Mouse (Mus musculus) megakaryocyte, embryonic 14.5 days (primary cell): ENCODE results near the gene Cass4. TPM values are rescaled to one million over a fixed set of nuclear protein-coding genes. Genes with fewer than 3 reads are reported as not detected.

Source experiments
- H3K27me3 ChIP-seq: replicated peaks from 2 replicates; pipeline ENCODE3; 2012; ENCODE audit warnings: inconsistent platforms
- H3K36me3 ChIP-seq: replicated peaks from 2 replicates; pipeline ENCODE3; 2012; ENCODE audit warnings: low read length, inconsistent platforms, mixed read lengths
- H3K4me1 ChIP-seq: 2 replicates; pipeline ENCODE4 v1.6.1; 2012; ENCODE audit warnings: inconsistent platforms
- H3K4me3 ChIP-seq: replicated peaks from 2 replicates; pipeline ENCODE3; 2012; ENCODE audit warnings: moderate library complexity, mild to moderate bottlenecking, inconsistent platforms
- H3K9me3 ChIP-seq: 2 replicates; pipeline ENCODE4 v1.6.1; 2012; ENCODE audit warnings: inconsistent platforms
- FLI1 ChIP-seq: IDR thresholded peaks from 2 replicates; pipeline ENCODE4 v1.6.1; 2012; ENCODE audit warnings: low read length, inconsistent platforms, mixed read lengths
- GATA1 ChIP-seq: IDR thresholded peaks from 3 replicates; pipeline ENCODE4 v1.6.1; 2012; ENCODE audit warnings: mixed read lengths, low read length, inconsistent platforms, borderline replicate concordance
- polyA plus RNA-seq: library from polyadenylated mRNA; stranded (reverse); fragments of >175 nt; gene quantifications from 2 replicates; pipeline ENCODE4 v1.2.3, GENCODE M21; 2012; ENCODE audit warnings: low replicate concordance; ENCODE audit not compliant: insufficient read depth

Gene Cass4
- polyA plus RNA-seq, 1 experiment, result 5.9 TPM

DNA sequence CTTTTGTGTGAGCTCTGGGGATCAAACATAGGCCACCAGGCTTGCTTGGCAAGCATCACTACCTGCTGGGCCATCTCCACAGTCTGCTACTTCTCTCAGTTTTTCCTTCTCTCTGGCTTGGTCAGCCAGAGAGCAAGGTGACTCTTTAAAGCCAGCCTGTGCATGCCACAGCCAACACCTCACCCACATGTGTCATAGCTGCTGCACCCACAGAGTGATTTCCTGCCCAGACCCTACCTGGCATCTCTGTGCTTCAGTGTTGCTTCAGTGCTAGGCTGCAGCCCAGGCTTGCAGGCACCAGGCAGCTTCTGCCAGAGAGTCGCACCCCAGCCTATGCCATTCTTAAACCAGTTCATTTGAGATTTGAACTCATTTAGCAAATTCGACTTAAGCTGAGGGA is 13.9 kb downstream of the Cass4 start:
- Histone ChIP-seq H3K27me3 (no peaks in the 10 kb centered on the region), H3K36me3 (peaks cover 79% of the 10 kb centered on the region), H3K4me1 (peaks cover 99% of the 10 kb centered on the region), H3K9me3 (no peaks in the 10 kb centered on the region), H3K4me3 (peak overlapping the region; percentile 48)
- TF ChIP-seq GATA1 (no peak), FLI1 (no peak)

DNA sequence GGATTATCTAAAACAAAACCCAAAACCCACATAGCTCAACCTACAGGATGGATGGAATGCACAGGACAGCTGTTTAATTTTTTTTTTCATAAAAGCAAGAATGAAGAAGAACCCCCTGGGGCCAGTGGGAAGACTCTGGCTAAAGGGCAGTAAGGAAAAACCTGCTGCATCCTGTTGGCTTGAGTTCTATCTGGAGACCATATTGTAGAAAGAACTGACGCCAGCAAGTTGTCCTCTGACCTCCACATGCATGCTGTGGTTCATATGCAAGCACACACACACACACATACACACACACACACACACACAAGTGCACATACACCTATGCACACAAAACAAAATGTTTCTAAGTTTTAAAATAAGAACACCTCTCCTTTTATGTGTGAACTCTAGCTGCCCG is 17.1 kb downstream of the Cass4 start:
- no peaks in the 10 kb centered on the region for H3K9me3 ChIP-seq
- peaks cover 97% of the 10 kb centered on the region for H3K4me1 ChIP-seq
- H3K27me3 ChIP-seq, result no peaks in the 10 kb centered on the region
- H3K36me3 ChIP-seq, result peaks cover 64% of the 10 kb centered on the region
- TF ChIP-seq GATA1 (no peak), FLI1 (no peak)
- H3K4me3 ChIP-seq, result peak overlapping the region; percentile 76

DNA sequence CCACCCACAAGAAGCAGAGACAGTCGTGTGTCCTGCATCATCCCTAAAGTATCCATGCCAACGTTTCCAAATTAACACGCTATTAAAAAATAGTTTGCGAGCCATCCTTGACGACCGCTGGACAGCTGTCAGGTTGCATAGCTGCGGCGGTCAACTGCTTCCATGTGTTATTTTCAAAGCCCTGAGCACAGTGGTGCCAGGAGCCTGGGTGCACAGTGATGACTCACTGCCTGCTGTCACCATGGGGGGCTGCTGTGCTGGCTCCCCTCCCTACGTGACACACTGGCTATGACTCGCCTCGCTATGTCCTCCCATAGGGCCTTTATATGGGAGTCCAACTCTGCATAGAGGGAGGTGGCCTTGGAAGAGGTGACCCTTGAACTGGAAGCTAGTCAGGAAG is 17.5 kb downstream of the Cass4 start:
- Histone ChIP-seq H3K9me3 (no peaks in the 10 kb centered on the region), H3K4me3 (peak overlapping the region; percentile 76), H3K36me3 (peaks cover 64% of the 10 kb centered on the region), H3K27me3 (no peaks in the 10 kb centered on the region), H3K4me1 (peaks cover 97% of the 10 kb centered on the region)
- no peak for TF ChIP-seq GATA1
- no peak for TF ChIP-seq FLI1

DNA sequence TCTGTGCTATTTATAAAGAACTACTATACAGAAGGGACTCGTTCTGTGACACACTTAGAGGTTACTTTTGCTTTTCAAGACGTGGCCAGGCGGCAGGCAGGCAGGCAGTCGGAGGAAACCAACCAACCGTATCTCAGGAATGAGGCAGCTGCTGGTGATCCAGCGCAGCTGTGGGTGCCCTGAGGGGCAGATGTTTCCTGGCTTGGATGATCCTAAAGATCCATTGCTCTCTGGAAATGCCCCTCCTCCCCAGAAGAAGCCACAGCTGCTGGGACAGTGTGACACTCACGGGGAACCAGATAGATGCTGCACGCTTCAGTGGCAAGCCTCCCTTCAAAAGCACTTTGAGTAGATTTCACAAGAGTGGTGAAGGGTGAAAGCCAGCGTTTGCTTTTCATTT is 18.9 kb downstream of the Cass4 start:
- Histone ChIP-seq H3K27me3 (no peaks in the 10 kb centered on the region), H3K9me3 (no peaks in the 10 kb centered on the region), H3K36me3 (peaks cover 69% of the 10 kb centered on the region), H3K4me3 (peak overlapping the region; percentile 83), H3K4me1 (peaks cover 97% of the 10 kb centered on the region)
- TF ChIP-seq FLI1 (peak; percentile 39; the same call in 1 of the 2 replicates), GATA1 (peak; percentile 63; the same call in 1 of the 3 replicates)

DNA sequence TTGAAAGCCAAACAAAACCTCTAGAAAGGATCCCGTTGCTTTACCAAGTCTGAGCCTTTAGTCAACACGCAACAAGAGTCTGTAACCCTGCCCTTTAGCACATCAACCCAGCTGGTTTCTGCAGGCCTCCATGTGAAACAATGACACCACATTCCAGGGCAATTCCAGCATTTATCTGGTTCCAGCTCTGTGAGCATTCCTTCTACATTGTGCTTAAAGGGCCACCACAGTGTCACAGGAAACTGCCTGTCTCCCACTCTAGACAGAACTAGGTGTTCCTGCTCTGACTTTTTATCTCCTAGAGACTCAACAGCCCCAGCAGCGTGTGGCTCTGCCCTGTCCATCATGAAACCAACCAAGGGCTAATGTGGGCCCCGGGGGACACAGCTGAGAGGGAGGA is 19.7 kb downstream of the Cass4 start:
- TF ChIP-seq GATA1 (no peak), FLI1 (no peak)
- Histone ChIP-seq H3K36me3 (peaks cover 69% of the 10 kb centered on the region), H3K27me3 (no peaks in the 10 kb centered on the region), H3K4me1 (peaks cover 97% of the 10 kb centered on the region), H3K9me3 (no peaks in the 10 kb centered on the region), H3K4me3 (peak overlapping the region; percentile 83)

DNA sequence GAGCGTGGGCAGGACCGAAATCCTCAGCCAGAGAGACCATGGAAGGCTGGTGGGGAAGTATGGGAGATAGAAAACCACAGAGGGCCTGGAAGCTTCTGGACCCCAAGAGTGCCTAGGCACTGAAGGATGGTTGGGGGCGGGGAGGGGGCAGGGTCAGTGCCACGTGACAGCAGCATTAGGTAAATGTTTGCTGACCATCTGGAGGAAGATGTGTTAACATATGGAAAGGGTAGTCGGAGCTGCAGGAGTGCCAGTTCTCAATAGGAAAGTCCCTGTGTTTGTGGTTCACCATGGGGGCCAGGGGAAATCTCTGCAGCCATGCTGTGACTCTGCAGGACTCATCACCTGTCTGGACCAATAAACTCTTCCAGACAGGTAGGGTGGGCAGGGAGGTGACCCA is 20.3 kb downstream of the Cass4 start:
- Histone ChIP-seq H3K27me3 (no peaks in the 10 kb centered on the region), H3K36me3 (peaks cover 69% of the 10 kb centered on the region), H3K9me3 (no peaks in the 10 kb centered on the region), H3K4me3 (peak overlapping the region; percentile 83), H3K4me1 (peaks cover 97% of the 10 kb centered on the region)
- no peak for TF ChIP-seq GATA1
- TF ChIP-seq FLI1, result no peak

DNA sequence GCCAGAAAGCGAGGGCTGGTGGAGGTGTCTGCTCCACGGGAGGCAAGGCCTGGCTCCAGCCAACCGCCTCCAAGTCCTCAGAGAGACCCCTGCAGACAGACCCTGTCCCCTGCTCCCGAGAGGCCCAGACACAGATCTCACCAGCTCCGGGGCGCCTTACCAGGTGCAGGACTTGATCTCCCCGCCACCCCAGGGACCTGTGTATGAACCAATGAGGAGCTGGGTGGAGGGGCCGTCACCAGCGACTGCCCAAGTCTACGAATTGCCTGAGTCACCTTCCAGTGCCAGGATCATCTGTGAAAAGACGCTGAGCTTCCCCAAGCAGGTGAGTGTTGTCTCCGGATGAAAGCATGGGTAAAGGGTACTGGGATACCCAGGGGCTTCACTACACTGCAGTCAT is 22.6 kb downstream of the Cass4 start:
- H3K27me3 ChIP-seq, result no peaks in the 10 kb centered on the region
- H3K4me3 ChIP-seq, result no peak overlapping the region
- TF ChIP-seq GATA1 (no peak), FLI1 (no peak)
- peaks cover 74% of the 10 kb centered on the region for H3K36me3 ChIP-seq
- peaks cover 92% of the 10 kb centered on the region for H3K4me1 ChIP-seq
- H3K9me3 ChIP-seq, result no peaks in the 10 kb centered on the region

DNA sequence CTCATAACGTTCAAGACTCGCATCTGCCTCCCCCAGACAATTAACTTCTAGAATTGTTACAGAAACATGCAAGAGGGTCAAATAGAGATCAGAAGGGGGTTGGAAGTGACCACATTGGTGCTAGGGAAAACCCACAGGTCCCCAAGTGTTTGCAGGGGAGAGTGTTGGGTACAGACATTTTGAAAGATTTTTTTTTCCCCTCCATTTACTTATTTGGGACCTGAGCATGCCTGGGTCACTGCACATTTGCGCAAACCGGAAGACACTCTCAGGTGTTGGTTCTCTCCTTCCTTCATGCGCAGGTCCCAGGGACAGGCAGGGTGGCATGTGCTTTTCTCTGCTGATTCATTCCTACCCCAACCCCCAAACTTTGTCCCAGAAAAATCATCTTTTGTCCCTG is 23.3 kb downstream of the Cass4 start:
- H3K36me3 ChIP-seq, result peaks cover 77% of the 10 kb centered on the region
- no peak overlapping the region for H3K4me3 ChIP-seq
- TF ChIP-seq GATA1 (no peak), FLI1 (no peak)
- H3K9me3 ChIP-seq, result no peaks in the 10 kb centered on the region
- no peaks in the 10 kb centered on the region for H3K27me3 ChIP-seq
- peaks cover 89% of the 10 kb centered on the region for H3K4me1 ChIP-seq

DNA sequence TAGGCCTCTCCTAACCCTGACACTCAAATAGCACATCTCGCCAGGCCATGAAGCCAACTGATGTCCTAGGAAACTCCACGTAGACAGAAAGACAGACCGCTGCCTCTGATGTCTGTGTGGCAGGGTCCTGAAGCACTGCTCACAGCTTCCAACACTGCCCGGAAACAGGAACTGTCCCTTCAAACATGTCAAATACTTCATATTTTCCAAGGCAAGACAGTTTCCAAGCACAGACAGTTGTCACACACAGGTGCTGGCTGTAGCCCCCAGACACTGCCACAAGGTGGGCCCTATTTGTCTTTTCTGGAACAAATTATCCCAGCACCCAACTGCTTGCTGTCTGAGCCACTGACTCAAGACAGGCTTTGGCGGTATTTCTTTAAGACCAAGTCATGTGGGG is 24.6 kb downstream of the Cass4 start:
- Histone ChIP-seq H3K27me3 (no peaks in the 10 kb centered on the region), H3K4me1 (peaks cover 89% of the 10 kb centered on the region), H3K4me3 (no peak overlapping the region), H3K36me3 (peaks cover 89% of the 10 kb centered on the region), H3K9me3 (no peaks in the 10 kb centered on the region)
- TF ChIP-seq GATA1 (no peak), FLI1 (no peak)

DNA sequence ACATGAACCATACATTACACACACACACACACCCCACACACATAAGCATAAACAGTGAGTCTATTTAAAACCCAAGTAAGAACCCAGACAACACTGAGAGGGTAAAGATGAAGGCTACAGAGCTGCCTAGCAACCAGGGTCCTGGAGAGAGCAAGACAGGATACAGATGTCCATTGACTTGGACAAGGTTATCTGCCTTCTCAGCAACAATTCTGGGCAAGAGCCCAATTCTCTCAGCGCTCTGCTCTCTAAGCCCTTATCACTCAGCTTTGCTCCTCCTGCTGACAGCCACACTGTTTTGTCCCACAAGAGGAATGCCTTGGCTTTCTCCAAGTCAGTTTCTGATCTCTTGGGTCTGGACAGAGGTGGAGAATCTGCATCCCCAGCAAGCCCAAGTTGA is 37.0 kb downstream of the Cass4 start:
- H3K9me3 ChIP-seq, result no peaks in the 10 kb centered on the region
- H3K4me3 ChIP-seq, result peak overlapping the region; percentile 3
- TF ChIP-seq FLI1 (no peak), GATA1 (no peak)
- no peaks in the 10 kb centered on the region for H3K27me3 ChIP-seq
- peaks cover 90% of the 10 kb centered on the region for H3K36me3 ChIP-seq
- peaks cover 90% of the 10 kb centered on the region for H3K4me1 ChIP-seq

DNA sequence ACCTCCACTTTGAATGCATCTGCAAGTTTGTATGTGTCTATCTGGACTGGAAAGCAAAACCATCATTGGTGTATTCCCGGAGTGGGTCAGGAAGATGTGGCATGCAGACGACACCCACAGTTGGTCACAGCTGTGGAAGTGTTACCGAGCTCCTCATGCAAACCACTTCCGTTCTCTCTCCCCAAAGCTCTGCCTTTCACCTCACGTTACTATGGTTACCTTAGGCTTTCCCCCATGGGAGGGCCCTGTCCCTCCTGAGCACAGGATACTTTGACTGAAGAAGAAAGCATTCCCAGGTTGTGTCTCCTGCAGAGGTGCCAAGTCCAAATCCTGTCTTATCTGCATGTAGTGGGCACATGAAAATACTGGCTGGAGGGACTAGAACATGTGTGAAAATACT is 40.2 kb downstream of the Cass4 start:
- H3K36me3 ChIP-seq, result peaks cover 59% of the 10 kb centered on the region
- H3K27me3 ChIP-seq, result no peaks in the 10 kb centered on the region
- TF ChIP-seq GATA1 (no peak), FLI1 (no peak)

More for the DNA sequence above, 40.2 kb downstream of the Cass4 start:
- H3K4me1 ChIP-seq, result peaks cover 89% of the 10 kb centered on the region
- no peaks in the 10 kb centered on the region for H3K9me3 ChIP-seq
- H3K4me3 ChIP-seq, result no peak overlapping the region
